Mouse (Mus musculus): ENCODE data around the gene Nsd1. TPM values are rescaled to one million over a fixed set of nuclear protein-coding genes. Genes with fewer than 3 reads are reported as not detected.

Nsd1 gene
- polyA plus RNA-seq, 1 experiment = 23.1 TPM

DNA sequence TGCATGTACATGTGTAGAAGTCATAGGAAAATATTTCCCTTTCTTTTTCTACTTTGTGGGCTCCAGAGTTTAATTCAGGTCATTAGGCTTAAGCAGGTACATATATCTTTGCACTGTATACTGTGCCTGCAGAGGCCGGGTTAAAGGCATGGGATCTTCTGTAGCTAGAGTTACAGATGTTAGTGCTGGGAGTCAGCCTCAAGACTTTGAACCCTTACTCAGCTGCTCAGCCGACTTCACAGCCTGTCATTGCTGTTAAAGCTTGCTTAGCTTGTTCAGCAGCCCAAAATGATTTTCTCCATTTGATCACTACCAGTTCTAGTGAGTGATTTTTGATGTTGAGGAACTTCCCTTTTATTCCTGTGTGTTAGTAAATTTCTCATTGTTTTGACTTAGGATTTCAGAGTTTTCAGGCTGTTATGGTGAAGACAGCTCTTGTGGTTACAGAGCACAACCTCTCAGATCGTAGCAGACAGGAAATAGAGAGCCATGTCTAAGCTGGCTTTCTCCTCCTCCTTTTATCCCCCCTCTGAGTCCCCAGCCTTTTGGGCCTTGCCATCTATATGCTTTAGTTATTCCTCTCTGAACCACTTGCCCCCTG is 45.6 kb downstream of the Nsd1 start:
- DNase-seq (ENCODE audit: low read depth) = no peak

GRCm38 (mm10) chr13:55258651-55259050 is 49.1 kb downstream of the Nsd1 start:
- DNase-seq (ENCODE audit: low read depth) = no peak

GRCm38 (mm10) chr13:55261521-55261920 is 51.9 kb downstream of the Nsd1 start:
- no peak for DNase-seq (ENCODE audit: low read depth)

DNA sequence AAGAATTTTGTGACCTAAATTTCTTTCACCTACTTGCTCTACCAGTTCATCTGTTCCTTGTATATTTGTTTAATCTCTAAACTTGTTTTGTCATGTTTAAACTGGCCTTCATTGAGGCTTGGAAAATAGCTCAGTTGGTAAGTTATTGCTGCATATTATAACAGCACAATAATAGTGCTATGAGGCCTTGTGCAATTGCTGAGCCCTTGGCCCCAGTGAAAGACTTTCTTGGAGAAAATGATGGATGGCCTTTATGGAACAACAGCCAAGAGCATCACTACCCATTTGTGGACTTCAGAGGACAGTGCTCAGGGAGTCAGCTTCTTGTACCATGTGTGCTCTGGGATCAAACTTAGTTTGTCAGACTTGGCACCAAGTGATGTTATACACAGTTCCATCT is 52.5 kb downstream of the Nsd1 start:
- peak; percentile 51 for DNase-seq (ENCODE audit: low read depth)

DNA sequence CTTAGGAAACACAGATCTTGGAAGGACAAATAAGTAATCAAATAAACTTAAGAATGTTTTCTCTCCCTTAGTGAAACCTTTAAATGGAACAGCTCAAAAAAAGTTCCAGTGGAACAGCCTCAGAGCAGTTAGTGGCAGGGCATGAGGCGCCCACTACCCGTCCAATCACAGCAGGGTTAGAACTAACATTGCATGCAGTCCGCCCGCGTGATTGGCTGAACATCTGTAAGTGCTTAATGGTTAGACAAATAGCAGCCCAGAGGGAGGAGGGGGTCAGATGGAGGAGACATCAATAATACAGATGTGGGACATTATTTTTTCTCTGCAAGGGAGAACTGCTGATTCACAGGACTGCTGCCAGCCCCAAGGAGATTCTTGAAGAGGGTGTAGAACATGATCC is 67.6 kb downstream of the Nsd1 start:
- no peak for DNase-seq (ENCODE audit: low read depth)

GRCm38 (mm10) chr13:55277646-55278045 is 68.1 kb downstream of the Nsd1 start:
- no peak for DNase-seq (ENCODE audit: low read depth)

DNA sequence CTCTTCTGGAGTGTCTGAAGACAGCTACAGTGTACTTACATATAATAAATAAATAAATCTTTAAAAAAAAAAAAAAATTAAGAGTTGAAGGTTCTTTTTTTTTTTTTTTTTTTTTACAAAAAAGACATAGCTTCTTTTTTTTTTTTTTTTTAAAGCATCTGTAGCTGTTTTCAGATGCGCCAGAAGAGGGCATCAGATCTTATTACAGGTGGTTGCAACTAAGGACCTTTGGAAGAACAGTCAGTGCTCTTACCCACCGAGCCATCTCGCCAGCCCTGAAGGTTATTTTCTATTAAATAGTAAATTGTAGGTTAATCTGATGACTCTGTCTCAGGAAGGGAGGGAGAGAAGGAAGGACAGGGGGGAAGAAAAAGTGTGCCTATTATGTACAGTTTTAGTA is 79.3 kb downstream of the Nsd1 start:
- DNase-seq (ENCODE audit: low read depth) = no peak

- DNase-seq (ENCODE audit: low read depth) = no peak
These were observed 87.2 kb downstream of the Nsd1 start for GRCm38 (mm10) chr13:55296760-55297159.

DNA sequence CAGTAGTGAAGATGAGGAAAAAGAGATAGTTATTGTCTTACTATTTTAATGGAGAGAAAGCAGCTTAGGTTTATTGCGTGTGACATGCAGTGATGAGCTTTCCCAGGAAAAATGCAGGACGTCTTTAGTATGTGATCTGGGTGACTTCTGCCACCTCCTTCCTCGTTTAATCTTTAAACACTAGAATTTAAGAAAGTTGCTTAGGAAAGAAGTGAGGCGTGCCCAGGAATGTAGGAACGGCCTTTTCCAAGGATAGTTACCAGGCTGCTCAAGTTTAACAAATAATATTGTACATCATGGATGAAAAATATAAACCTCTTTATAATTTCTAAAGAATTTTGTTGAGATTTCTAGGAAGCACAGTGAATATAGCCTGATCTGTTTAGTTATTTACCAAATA is 91.3 kb downstream of the Nsd1 start:
- no peak for DNase-seq (ENCODE audit: low read depth)

DNA sequence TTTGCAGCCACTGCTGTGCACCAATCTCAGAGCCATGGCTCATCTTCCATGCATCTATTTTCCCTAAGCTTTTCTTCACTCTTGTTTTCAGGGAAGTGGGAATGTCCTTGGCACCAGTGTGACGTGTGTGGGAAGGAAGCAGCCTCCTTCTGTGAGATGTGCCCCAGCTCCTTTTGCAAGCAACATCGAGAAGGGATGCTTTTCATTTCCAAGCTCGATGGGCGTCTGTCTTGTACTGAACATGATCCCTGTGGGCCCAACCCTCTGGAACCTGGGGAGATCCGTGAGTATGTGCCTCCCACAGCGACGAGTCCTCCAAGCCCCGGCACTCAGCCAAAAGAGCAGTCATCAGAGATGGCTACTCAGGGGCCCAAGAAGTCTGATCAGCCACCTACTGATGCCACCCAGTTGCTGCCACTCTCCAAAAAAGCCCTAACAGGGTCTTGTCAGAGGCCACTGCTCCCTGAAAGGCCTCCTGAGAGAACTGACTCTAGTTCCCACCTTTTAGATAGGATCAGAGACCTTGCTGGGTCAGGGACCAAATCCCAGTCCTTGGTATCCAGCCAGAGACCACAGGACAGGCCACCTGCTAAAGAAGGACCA is 102.5 kb downstream of the Nsd1 start:
- DNase-seq (ENCODE audit: low read depth) = no peak

DNA sequence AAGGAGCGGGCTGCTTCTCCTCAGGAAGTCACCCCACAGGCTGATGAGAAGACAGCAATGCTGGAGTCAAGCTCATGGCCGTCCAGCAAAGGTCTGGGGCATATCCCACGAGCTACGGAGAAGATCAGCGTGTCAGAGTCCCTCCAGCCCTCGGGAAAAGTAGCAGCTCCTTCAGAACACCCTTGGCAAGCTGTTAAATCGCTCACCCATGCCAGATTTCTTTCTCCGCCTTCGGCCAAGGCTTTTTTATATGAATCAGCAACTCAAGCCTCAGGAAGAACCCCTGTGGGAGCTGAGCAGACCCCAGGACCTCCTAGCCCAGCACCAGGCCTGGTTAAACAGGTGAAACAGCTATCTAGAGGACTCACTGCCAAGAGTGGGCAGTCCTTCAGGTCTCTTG is 103.5 kb downstream of the Nsd1 start:
- DNase-seq (ENCODE audit: low read depth) = no peak

DNA sequence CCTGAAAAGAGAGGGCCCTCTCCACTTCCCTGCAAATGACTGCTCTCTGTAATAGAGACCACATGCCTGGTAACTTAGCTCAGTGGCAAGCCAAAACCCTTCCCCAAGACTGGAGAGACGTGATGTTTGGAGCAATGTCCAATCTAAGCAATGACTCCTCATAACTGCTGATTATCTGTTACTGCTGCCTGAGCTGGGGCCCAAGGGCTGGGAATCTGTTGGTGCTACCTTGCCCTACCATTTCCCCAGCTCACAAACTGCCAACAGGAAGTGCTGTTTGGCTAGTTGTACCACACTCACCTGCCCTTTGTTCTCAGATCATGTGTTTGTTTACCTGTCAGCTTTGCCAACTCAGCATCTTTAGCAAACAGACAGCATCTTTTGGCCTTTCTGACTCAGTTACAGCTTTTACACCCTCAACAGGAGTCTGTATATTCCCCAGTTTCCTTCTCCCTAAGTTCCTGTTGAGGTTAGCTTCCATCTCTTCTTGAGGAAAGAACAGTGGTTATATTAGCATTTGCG is 105.4 kb downstream of the Nsd1 start:
- DNase-seq (ENCODE audit: low read depth) = no peak

GRCm38 (mm10) chr13:55318351-55318750 is 108.8 kb downstream of the Nsd1 start:
- no peak for DNase-seq (ENCODE audit: low read depth)

- DNase-seq (ENCODE audit: low read depth) = no peak
These were observed 110.5 kb downstream of the Nsd1 start, which contains the start of gene Prelid1 for GRCm38 (mm10) chr13:55319931-55320533. TSS of gene Prelid1 (plus strand) at chr13:55320500.

DNA sequence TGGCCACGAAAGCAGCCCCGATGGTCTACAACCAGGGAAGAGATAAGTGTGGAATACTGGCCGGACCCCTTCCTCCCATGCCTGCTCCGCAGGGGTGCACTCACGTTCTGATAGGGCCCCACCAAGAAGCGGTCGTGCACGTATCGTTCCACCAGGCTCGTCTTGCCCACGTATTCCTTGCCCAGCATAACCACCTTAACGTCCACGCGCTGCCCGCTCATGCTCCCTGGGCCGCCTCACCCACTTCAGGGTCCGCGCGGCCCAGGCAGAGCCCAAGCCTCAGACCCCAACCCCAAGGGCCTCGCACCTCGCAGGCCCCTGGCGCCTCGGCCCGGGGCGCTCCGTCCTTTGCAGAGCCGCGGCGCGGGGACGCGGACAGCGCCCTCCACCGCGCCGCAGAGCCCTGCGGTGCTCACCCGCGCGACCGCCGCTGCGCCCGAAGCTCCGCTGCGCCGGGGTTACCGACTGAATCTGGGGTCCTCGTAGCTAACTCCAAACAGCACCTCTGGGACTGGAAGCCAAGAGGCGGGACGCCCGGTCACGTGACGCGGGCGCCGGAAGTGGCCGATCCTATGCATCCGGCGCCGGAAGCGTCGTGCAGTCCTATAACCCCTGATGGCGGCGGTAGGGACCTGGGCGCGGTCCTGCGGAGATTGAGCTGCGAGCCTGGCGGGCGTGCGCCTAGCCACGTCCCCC is 112.0 kb downstream of the Nsd1 start, which contains the start of gene Rab24:
Rab24 (minus strand) TSS at position 513 of the 696 bp plus-strand sequence.
- no peak for DNase-seq (ENCODE audit: low read depth)

GRCm38 (mm10) chr13:55322130-55322825 is 112.7 kb downstream of the Nsd1 start:
- DNase-seq (ENCODE audit: low read depth) = no peak

- DNase-seq (ENCODE audit: low read depth) = no peak
These were observed 116.0 kb downstream of the Nsd1 start for GRCm38 (mm10) chr13:55325596-55325995.

- DNase-seq (ENCODE audit: low read depth) = no peak
These were observed 117.6 kb downstream of the Nsd1 start for GRCm38 (mm10) chr13:55327169-55327568.

GRCm38 (mm10) chr13:55327633-55328032 is 118.1 kb downstream of the Nsd1 start:
- DNase-seq (ENCODE audit: low read depth) = peak; percentile 69

GRCm38 (mm10) chr13:55328171-55328570 is 118.6 kb downstream of the Nsd1 start:
- DNase-seq (ENCODE audit: low read depth) = no peak

DNA sequence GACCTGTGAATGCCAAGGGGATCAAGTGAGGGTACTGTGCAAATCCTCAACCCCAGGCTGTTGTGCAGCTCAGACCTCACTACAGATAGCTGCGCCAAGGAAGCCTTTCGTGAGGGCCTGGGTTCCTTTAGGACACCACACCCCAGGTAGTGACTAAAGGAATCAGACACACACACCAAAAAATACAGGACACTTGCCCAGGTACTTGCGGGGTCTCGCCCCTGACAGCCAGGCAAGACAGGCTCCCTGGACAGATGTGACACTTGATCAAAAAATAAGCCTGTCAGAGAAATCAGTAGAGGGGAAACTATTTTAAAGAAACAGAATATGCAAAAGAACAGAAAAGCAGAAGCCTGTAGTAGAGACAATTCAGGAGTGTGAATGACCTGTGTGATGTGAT is 119.1 kb downstream of the Nsd1 start:
- DNase-seq (ENCODE audit: low read depth) = no peak

Measured in gonadal fat pad, adult 2 months (tissue).